Mouse (Mus musculus): ENCODE data around the gene Fam206a. TPM values are rescaled to one million over a fixed set of nuclear protein-coding genes. Genes with fewer than 3 reads are reported as not detected.

Gene Fam206a
- 23.5 and 25.8 TPM in 2 replicates for polyA plus RNA-seq (2016; fragmentation: Nextera tagmentation; extraction: Ambion mirVana)

- Histone ChIP-seq H3K9me3 (no peaks in the 10 kb centered on the region), H3K36me3 (peaks cover 67% of the 10 kb centered on the region), H3K4me3 (peak within 1 kb of the TSS; percentile 99), H3K27me3 (ENCODE audit: insufficient read depth, poor library complexity, severe bottlenecking) (no peaks in the 10 kb centered on the region), H3K27ac (peak within 1 kb of the TSS; percentile 95), H3K4me1 (replicated peaks) (peaks cover 31% of the 10 kb centered on the region)
- under 1% methylated on average over 72 of the region's 72 CpGs for WGBS
- peak; percentile 95 for DNase-seq (ENCODE audit: low spot score)
Measured at GRCm38 (mm10) chr4:56801907-56802668, at the start of gene Fam206a, which contains the start of gene Elp1. Gene Fam206a (plus strand): TSS chr4:56802345. Gene Elp1 (minus strand): TSS chr4:56802331.

DNA sequence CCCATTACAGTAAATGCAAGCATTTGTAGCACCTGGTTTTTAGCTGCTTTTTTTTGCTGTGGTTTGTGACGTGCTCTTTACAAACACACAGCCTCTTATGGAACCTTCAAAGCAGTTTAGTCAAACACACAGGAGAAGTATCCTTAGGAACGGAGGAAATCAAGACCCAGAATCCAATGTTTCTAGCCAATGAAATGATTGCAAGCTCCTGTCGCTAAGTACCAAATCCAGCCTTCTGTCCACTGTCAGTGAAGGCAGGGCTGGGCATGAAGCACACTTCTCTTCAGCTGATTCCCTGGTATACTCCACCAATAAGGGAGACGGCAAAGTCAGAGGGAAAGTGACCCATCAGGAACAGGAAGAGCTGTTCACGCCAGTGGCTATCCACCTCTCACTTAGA is 46.1 kb upstream of the Fam206a start:
- 96% methylated on average over 5 of the region's 5 CpGs for WGBS
- H3K4me1 ChIP-seq (replicated peaks), result no peaks in the 10 kb centered on the region

DNA sequence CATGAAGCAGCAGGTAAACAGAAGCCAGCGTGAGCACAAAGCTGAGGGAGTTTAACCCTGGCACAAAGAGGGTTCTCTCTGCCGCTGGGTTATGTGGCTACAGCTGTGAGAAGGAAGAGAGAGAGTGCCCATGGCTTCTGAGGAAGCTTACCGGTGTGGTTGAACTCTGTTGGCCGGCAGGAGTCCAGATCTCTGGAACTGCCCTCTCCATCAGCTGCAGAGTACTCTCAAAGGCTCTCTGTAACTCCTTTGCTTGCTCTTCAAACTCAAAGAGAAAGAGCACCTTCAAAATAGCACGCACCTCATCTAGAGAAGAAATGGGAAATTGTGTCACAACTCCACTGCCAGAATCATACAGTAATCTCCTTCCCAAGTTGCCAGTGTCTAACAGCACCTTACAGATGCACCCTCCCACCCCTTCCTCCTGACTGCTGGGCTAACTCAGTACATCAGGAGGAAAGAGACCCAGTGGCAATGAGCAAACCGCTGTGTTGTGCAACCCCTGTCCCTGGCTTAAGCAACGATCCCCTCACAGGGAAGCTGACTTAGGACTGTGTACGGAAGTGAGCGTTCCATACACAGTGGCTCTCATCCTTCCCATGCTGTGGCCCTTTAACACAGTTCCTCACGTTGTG is 45.1 kb upstream of the Fam206a start:
- Histone ChIP-seq H3K4me1 (replicated peaks) (no peaks in the 10 kb centered on the region), H3K9me3 (no peaks in the 10 kb centered on the region), H3K27ac (no peak overlapping the region), H3K27me3 (ENCODE audit: insufficient read depth, poor library complexity, severe bottlenecking) (no peaks in the 10 kb centered on the region), H3K36me3 (peaks cover 97% of the 10 kb centered on the region), H3K4me3 (no peak overlapping the region)
- DNase-seq (ENCODE audit: low spot score), result no peak
- WGBS, result 93% methylated on average over 10 of the region's 10 CpGs

More for the DNA sequence above, 46.1 kb upstream of the Fam206a start:
- no peaks in the 10 kb centered on the region for H3K9me3 ChIP-seq
- peaks cover 97% of the 10 kb centered on the region for H3K36me3 ChIP-seq
- no peak overlapping the region for H3K4me3 ChIP-seq
- no peak for DNase-seq (ENCODE audit: low spot score)
- no peak overlapping the region for H3K27ac ChIP-seq
- no peaks in the 10 kb centered on the region for H3K27me3 ChIP-seq (ENCODE audit: insufficient read depth, poor library complexity, severe bottlenecking)

DNA sequence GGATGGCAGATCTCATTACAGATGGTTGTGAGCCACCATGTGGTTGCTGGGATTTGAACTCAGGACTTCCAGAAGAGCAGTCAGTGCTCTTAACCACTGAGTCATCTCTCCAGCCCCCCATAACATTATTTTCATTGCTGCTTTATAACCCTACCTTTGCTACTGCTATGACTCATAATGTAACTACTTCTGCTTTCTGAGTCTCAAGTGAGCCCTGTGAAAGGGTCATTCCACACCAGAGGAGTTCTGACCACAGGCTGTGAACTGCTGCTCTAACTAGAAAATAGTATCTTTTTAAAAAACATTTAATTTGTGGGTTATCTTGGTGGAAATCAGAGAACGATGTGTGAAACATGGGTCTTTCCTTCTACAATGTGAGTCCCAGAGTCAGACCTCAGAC is 44.5 kb upstream of the Fam206a start:
- Histone ChIP-seq H3K9me3 (no peaks in the 10 kb centered on the region), H3K27ac (no peak overlapping the region), H3K36me3 (peaks cover 100% of the 10 kb centered on the region), H3K4me3 (no peak overlapping the region), H3K27me3 (ENCODE audit: insufficient read depth, poor library complexity, severe bottlenecking) (no peaks in the 10 kb centered on the region), H3K4me1 (replicated peaks) (no peaks in the 10 kb centered on the region)
- 93% methylated on average over 1 of the region's 1 CpGs for WGBS
- no peak for DNase-seq (ENCODE audit: low spot score)

DNA sequence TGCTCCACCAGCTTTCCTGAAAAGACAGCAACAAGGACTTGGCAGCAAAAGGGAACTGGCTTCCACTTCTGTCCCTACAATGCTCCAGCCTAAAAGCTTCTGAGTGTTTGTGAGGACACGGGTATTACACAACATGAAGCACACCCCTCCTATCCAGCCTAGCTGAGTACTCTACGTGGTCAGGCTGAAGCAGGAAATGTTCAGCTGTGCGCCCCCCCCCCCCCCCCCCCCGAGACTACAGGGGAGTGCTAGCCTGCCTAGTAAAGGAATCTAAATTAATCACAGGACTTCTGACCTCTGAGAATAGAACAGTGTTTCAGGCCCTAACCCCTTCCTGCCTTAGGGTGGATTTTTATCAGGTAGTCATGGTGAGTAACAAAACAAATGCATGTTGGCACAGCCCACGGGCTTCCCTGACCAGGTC is 34.3 kb upstream of the Fam206a start:
- H3K4me1 ChIP-seq (replicated peaks), result no peaks in the 10 kb centered on the region
- H3K4me3 ChIP-seq, result no peak overlapping the region
- peaks cover 100% of the 10 kb centered on the region for H3K36me3 ChIP-seq
- DNase-seq (ENCODE audit: low spot score), result no peak
- H3K27me3 ChIP-seq (ENCODE audit: insufficient read depth, poor library complexity, severe bottlenecking), result no peaks in the 10 kb centered on the region
- H3K9me3 ChIP-seq, result no peaks in the 10 kb centered on the region
- H3K27ac ChIP-seq, result no peak overlapping the region
- 78% methylated on average over 5 of the region's 5 CpGs for WGBS

GRCm38 (mm10) chr4:56768913-56769312 is 33.2 kb upstream of the Fam206a start:
- H3K27me3 ChIP-seq (ENCODE audit: insufficient read depth, poor library complexity, severe bottlenecking), result no peaks in the 10 kb centered on the region
- no peak overlapping the region for H3K4me3 ChIP-seq
- H3K27ac ChIP-seq, result no peak overlapping the region
- no peaks in the 10 kb centered on the region for H3K9me3 ChIP-seq
- 93% methylated on average over 7 of the region's 7 CpGs for WGBS
- peaks cover 100% of the 10 kb centered on the region for H3K36me3 ChIP-seq
- no peak for DNase-seq (ENCODE audit: low spot score)
- no peaks in the 10 kb centered on the region for H3K4me1 ChIP-seq (replicated peaks)

- H3K9me3 ChIP-seq, result no peaks in the 10 kb centered on the region
- no peak overlapping the region for H3K27ac ChIP-seq
- no peak overlapping the region for H3K4me3 ChIP-seq
- peaks cover 100% of the 10 kb centered on the region for H3K36me3 ChIP-seq
- DNase-seq (ENCODE audit: low spot score), result no peak
- 81% methylated on average over 1 of the region's 1 CpGs for WGBS
- H3K27me3 ChIP-seq (ENCODE audit: insufficient read depth, poor library complexity, severe bottlenecking), result no peaks in the 10 kb centered on the region
- H3K4me1 ChIP-seq (replicated peaks), result no peaks in the 10 kb centered on the region
Measured at GRCm38 (mm10) chr4:56771065-56771464, 31.1 kb upstream of the Fam206a start.

- Histone ChIP-seq H3K4me1 (replicated peaks) (no peaks in the 10 kb centered on the region), H3K27me3 (ENCODE audit: insufficient read depth, poor library complexity, severe bottlenecking) (no peaks in the 10 kb centered on the region), H3K36me3 (peaks cover 94% of the 10 kb centered on the region), H3K27ac (no peak overlapping the region), H3K9me3 (no peaks in the 10 kb centered on the region), H3K4me3 (no peak overlapping the region)
- WGBS, result 51% methylated on average over 1 of the region's 1 CpGs
- no peak for DNase-seq (ENCODE audit: low spot score)
Measured at GRCm38 (mm10) chr4:56791373-56791772, 10.8 kb upstream of the Fam206a start.

DNA sequence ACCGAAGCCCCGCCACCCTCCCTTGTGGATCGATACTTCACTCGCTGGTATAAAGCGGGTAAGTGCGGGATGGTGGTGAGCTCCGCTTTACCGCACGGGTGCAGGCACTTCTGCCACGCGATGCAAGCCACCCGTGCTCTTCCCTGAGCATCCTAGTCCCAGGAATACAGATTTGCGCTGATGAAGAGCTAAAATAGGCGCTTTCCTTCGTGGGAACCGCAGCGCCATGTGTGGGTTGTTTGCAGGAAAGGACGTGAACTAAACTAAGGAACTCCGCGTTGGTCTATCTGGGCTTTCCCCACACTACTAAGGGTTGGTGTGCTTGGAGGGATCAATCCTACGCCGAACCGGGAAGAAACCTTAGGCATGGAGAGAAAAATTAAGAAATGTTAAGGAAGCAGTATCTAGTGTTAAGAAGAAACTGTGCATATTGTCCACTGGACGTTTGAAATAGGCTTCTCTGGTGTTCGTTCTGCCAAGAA is 565 bp downstream of the Fam206a start:
- H3K36me3 ChIP-seq, result peaks cover 67% of the 10 kb centered on the region
- WGBS, result 3% methylated on average over 25 of the region's 25 CpGs

GRCm38 (mm10) chr4:56809050-56809449 is 6.9 kb downstream of the Fam206a start:
- no peaks in the 10 kb centered on the region for H3K27me3 ChIP-seq (ENCODE audit: insufficient read depth, poor library complexity, severe bottlenecking)
- H3K27ac ChIP-seq, result no peak overlapping the region
- WGBS, result 80% methylated on average over 4 of the region's 4 CpGs
- H3K4me1 ChIP-seq (replicated peaks), result peaks cover 3% of the 10 kb centered on the region; the same call in 1 of the 2 replicates
- no peaks in the 10 kb centered on the region for H3K9me3 ChIP-seq
- DNase-seq (ENCODE audit: low spot score), result no peak
- peaks cover 63% of the 10 kb centered on the region for H3K36me3 ChIP-seq
- no peak overlapping the region for H3K4me3 ChIP-seq

More for the DNA sequence above, 565 bp downstream of the Fam206a start:
- Histone ChIP-seq H3K4me1 (replicated peaks) (peaks cover 31% of the 10 kb centered on the region), H3K27ac (peak overlapping the region; percentile 95), H3K4me3 (peak overlapping the region; percentile 99), H3K27me3 (ENCODE audit: insufficient read depth, poor library complexity, severe bottlenecking) (no peaks in the 10 kb centered on the region), H3K9me3 (no peaks in the 10 kb centered on the region)
- DNase-seq (ENCODE audit: low spot score), result no peak

- H3K4me3 ChIP-seq, result no peak overlapping the region
- no peaks in the 10 kb centered on the region for H3K27me3 ChIP-seq (ENCODE audit: insufficient read depth, poor library complexity, severe bottlenecking)
- H3K9me3 ChIP-seq, result no peaks in the 10 kb centered on the region
- 70% methylated on average over 3 of the region's 3 CpGs for WGBS
- no peaks in the 10 kb centered on the region; the same call in 1 of the 2 replicates for H3K4me1 ChIP-seq (replicated peaks)
- H3K36me3 ChIP-seq, result peaks cover 47% of the 10 kb centered on the region
- DNase-seq (ENCODE audit: low spot score), result no peak
- no peak overlapping the region for H3K27ac ChIP-seq
Measured at GRCm38 (mm10) chr4:56811642-56812041, 9.5 kb downstream of the Fam206a start.

DNA sequence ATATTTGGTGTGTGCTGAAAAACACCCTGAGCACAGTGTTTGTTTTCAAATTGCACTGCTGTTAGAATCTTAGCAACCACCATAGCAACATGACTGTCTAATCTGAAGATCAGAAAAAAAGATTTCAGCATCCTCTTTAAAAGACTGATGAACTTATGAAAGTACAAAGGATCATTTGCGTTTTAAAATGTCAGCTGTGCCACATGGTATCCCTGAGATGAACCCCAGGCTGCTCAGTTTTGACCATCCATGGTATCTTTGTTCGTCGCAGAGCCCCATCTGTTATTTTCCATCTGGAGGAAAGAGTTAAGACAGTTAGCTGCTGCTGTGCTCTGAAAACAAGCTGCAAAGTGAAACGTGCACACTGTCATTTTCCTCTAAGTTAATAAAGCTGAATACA is 10.0 kb downstream of the Fam206a start:
- no peak overlapping the region for H3K4me3 ChIP-seq
- peaks cover 47% of the 10 kb centered on the region for H3K36me3 ChIP-seq
- DNase-seq (ENCODE audit: low spot score), result no peak
- H3K27me3 ChIP-seq (ENCODE audit: insufficient read depth, poor library complexity, severe bottlenecking), result no peaks in the 10 kb centered on the region
- H3K4me1 ChIP-seq (replicated peaks), result no peaks in the 10 kb centered on the region; the same call in 1 of the 2 replicates
- WGBS, result 89% methylated on average over 4 of the region's 4 CpGs
- H3K9me3 ChIP-seq, result no peaks in the 10 kb centered on the region
- no peak overlapping the region for H3K27ac ChIP-seq

GRCm38 (mm10) chr4:56815131-56815530 is 13.0 kb downstream of the Fam206a start:
- Histone ChIP-seq H3K4me3 (no peak overlapping the region), H3K4me1 (replicated peaks) (no peaks in the 10 kb centered on the region; the same call in 1 of the 2 replicates), H3K36me3 (peaks cover 35% of the 10 kb centered on the region), H3K9me3 (no peaks in the 10 kb centered on the region), H3K27me3 (ENCODE audit: insufficient read depth, poor library complexity, severe bottlenecking) (no peaks in the 10 kb centered on the region), H3K27ac (no peak overlapping the region)
- 86% methylated on average over 8 of the region's 8 CpGs for WGBS
- DNase-seq (ENCODE audit: low spot score), result no peak
